Mouse (Mus musculus) granulocyte monocyte progenitor cell, adult 5-6 weeks (primary cell): ENCODE measurements around the gene Nup62. TPM values are rescaled to one million over a fixed set of nuclear protein-coding genes. Genes with fewer than 3 reads are reported as not detected.
"Not testable (repeated sequence)": the region's sequence is repeated elsewhere in the genome, so short reads cannot be mapped to it uniquely, and the experiment has no call there.

ENCODE experiments used
- ATAC-seq: replicated peaks from 2 replicates; pipeline ENCODE4 v1.8.0; 2016; ENCODE audit warnings: mild to moderate bottlenecking, moderate TSS enrichment, inconsistent platforms; ENCODE audit not compliant: poor library complexity, severe bottlenecking
- total RNA-seq, 2 experiments: library from RNA; stranded (forward) in 1 of 2; stranded (reverse) in 1 of 2; fragments of 200-712, 200-1000 nt in 1 of 2; fragments of >200 nt in 1 of 2; fragmentation: Nextera tagmentation in 1 of 2; gene quantifications; 2 replicates each; pipeline ENCODE4 v1.2.3; 2014 to 2017

Nup62 gene
- total RNA-seq, 2 experiments from 2014 or later, result 83.0 to 167 TPM

GRCm38 (mm10) chr7:44860576-44861428 lies 44.9 kb downstream of the Nup62 start:
- ATAC-seq, result peak; percentile 23; the same call in 1 of the 2 replicates

GRCm38 (mm10) chr7:44861429-44861816 lies 45.5 kb downstream of the Nup62 start:
- no peak for ATAC-seq

- no peak for ATAC-seq
Observed at GRCm38 (mm10) chr7:44862434-44862833, 46.5 kb downstream of the Nup62 start.

- no peak for ATAC-seq
Observed at GRCm38 (mm10) chr7:44863210-44863609, 47.3 kb downstream of the Nup62 start.

GRCm38 (mm10) chr7:44863982-44864494 lies 48.1 kb downstream of the Nup62 start:
- no peak for ATAC-seq

GRCm38 (mm10) chr7:44864595-44865542 lies 49.0 kb downstream of the Nup62 start:
- ATAC-seq, result no peak

GRCm38 (mm10) chr7:44866276-44867009 lies 50.6 kb downstream of the Nup62 start:
- peak; percentile 45 for ATAC-seq

- ATAC-seq, result no peak
Observed at GRCm38 (mm10) chr7:44867010-44867702, 51.3 kb downstream of the Nup62 start.

GRCm38 (mm10) chr7:44867802-44868201 lies 51.9 kb downstream of the Nup62 start:
- ATAC-seq, result no peak

- ATAC-seq, result no peak
Observed at GRCm38 (mm10) chr7:44868465-44868864, 52.6 kb downstream of the Nup62 start.

GRCm38 (mm10) chr7:44868919-44869696 lies 53.2 kb downstream of the Nup62 start:
- ATAC-seq, result peak; percentile 4; the same call in 1 of the 2 replicates

GRCm38 (mm10) chr7:44869697-44870528 lies 54.0 kb downstream of the Nup62 start, which contains the start of gene Ptov1:
Ptov1 (minus strand) TSS chr7:44869788.
- ATAC-seq, result peak; percentile 75

- no peak for ATAC-seq
Observed at GRCm38 (mm10) chr7:44870614-44871013, 54.7 kb downstream of the Nup62 start.

GRCm38 (mm10) chr7:44871181-44871580 lies 55.3 kb downstream of the Nup62 start:
- ATAC-seq, result no peak

GRCm38 (mm10) chr7:44871774-44872173 lies 55.9 kb downstream of the Nup62 start:
- not testable (repeated sequence) for ATAC-seq

- no peak for ATAC-seq
Observed at GRCm38 (mm10) chr7:44877833-44878232, 61.9 kb downstream of the Nup62 start.
